Mouse (Mus musculus): ENCODE measurements at regions not wholly inside any gene's neighbourhood (a gene's known extent, or its start where the extent isn't known, plus 50 kb on each side); places are given as distances from the start of the nearest gene placed in this dataset.

GRCm38 (mm10) chr17:45784496-45784895, 50.9 kb upstream of the 1600014C23Rik start:
- no peak for ATAC-seq
